Mouse (Mus musculus) CH12.LX (cell line): ENCODE measurements at regions not wholly inside any gene's neighbourhood (a gene's known extent, or its start where the extent isn't known, plus 50 kb on each side); places are given as distances from the start of the nearest gene placed in this dataset.

Experiments
- CHD2 ChIP-seq: IDR thresholded peaks from 2 replicates; pipeline ENCODE4 v1.6.1; 2011; ENCODE audit warnings: low read length, improper control_type of control experiment
- CTCF ChIP-seq, 2 experiments: IDR thresholded peaks in 1 of 2; conservative IDR thresholded peaks in 1 of 2; 2 replicates each; pipeline ENCODE4 v1.5.1; 2011 to 2012; ENCODE audit warnings: low read depth in 2 of 2, low read length in 2 of 2, improper control_type of control experiment in 1 of 2, inconsistent platforms in 1 of 2, mild to moderate bottlenecking in 1 of 2, moderate library complexity in 1 of 2
- EP300 ChIP-seq: IDR thresholded peaks from 2 replicates; pipeline ENCODE4 v1.6.1; 2011; ENCODE audit warnings: low read length, improper control_type of control experiment
- JUND ChIP-seq: conservative IDR thresholded peaks from 2 replicates; pipeline ENCODE4 v1.6.1; 2011; ENCODE audit warnings: low read depth, low read length, improper control_type of control experiment
- MEF2A ChIP-seq: IDR thresholded peaks from 2 replicates; pipeline ENCODE4 v1.6.1; 2014; ENCODE audit warnings: low read depth, mild to moderate bottlenecking, inconsistent platforms, low read length, improper control_type of control experiment, borderline replicate concordance
- ZMIZ1 ChIP-seq: IDR thresholded peaks from 2 replicates; pipeline ENCODE4 v1.6.1; 2012; ENCODE audit warnings: low read depth, mild to moderate bottlenecking, inconsistent platforms, low read length, improper control_type of control experiment

DNA sequence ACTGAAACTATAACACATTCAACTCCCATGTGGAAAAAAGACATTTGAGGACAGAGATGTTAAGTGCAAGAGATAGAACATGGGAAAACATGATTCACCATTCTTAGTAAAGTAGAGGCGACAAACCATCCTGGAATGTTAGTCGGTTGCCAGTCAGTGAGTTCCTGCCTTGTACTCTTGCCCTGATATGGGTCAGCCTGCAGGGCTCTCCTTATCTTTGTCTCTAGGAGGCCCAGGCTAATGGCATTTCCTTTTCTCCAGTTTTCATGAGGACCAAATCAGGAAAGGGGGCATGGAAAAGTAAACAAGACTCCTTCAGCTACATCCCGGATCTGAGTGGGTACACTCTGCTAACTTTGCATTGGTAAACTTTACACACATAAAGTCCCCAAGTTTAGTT, 387.4 kb upstream of the Mpdz start:
- TF ChIP-seq JUND (no peak), MEF2A (no peak), CTCF (conservative IDR thresholded peaks at IDR 0.05 in 1 of 2, IDR thresholded peaks at IDR 0.05 in 1 of 2; ENCODE audit: low read depth in 2 of 2, low read length in 2 of 2) (no peak), ZMIZ1 (no peak), EP300 (no peak), CHD2 (no peak)
